Mouse (Mus musculus) intestine, embryonic 14.5 days (tissue): ENCODE measurements around the gene Gm29609. TPM values are rescaled to one million over a fixed set of nuclear protein-coding genes. Genes with fewer than 3 reads are reported as not detected.

Source experiments
- ATAC-seq: fragments of 200-750 bp; cut with Nextera tagmentation; replicated peaks from 2 replicates; pipeline ENCODE4 v1.8.0; 2017; ENCODE audit warnings: low read depth, moderate number of reproducible peaks, moderate TSS enrichment, moderate library complexity; ENCODE audit not compliant: low FRiP score, low TSS enrichment
- DNase-seq: peaks from one replicate; pipeline ENCODE4 v3.0.0-alpha.2; 2018; ENCODE audit warnings: low spot score
- H3K27ac ChIP-seq: fragments of 300-500 bp; sonication (generic); 2 replicates; pipeline ENCODE4 v1.5.1; 2014; ENCODE audit warnings: low read depth, mild to moderate bottlenecking, control low read depth
- H3K27me3 ChIP-seq: fragments of 300-500 bp; sonication (generic); replicated peaks from 2 replicates; pipeline ENCODE4 v1.6.1; 2014; ENCODE audit warnings: low read length, control low read depth; ENCODE audit not compliant: control insufficient read depth, insufficient read depth
- H3K36me3 ChIP-seq: fragments of 300-500 bp; sonication (generic); 2 replicates; pipeline ENCODE4 v1.6.1; 2014; ENCODE audit warnings: low read length, control low read depth; ENCODE audit not compliant: control insufficient read depth, insufficient read depth
- H3K4me1 ChIP-seq: fragments of 300-500 bp; sonication (generic); replicated peaks from 2 replicates; pipeline ENCODE4 v1.6.1; 2014; ENCODE audit warnings: low read length, control low read depth, mixed read lengths; ENCODE audit not compliant: control insufficient read depth, insufficient read depth
- H3K4me2 ChIP-seq: fragments of 300-500 bp; sonication (generic); 2 replicates; pipeline ENCODE4 v1.6.1; 2014; ENCODE audit warnings: low read length
- H3K4me3 ChIP-seq: fragments of 300-500 bp; sonication (generic); 2 replicates; pipeline ENCODE4 v1.5.1; 2014; ENCODE audit warnings: low read depth, low read length, control low read depth, mixed read lengths
- H3K9ac ChIP-seq: fragments of 300-500 bp; sonication (generic); 2 replicates; pipeline ENCODE4 v1.6.1; 2014; ENCODE audit warnings: mild to moderate bottlenecking, low read length
- H3K9me3 ChIP-seq: fragments of 300-500 bp; sonication (generic); 2 replicates; pipeline ENCODE4 v1.6.1; 2016; ENCODE audit warnings: low read length, control low read depth; ENCODE audit not compliant: control insufficient read depth
- WGBS: fragments of 180-500 bp; shearing (Covaris S2); extraction: QIAGEN DNeasy Blood & Tissue Kit; methylation state at CpG from one replicate; pipeline ENCODE4 v1.1.7; 2014; 5-methylcytosine and 5-hydroxymethylcytosine counted together
- polyA plus RNA-seq: library from polyadenylated mRNA; unstranded; fragments of >200 nt; fragmentation: Nextera tagmentation; extraction: Ambion mirVana; gene quantifications from 2 replicates; pipeline ENCODE4 v1.2.1, GENCODE M21; 2014

Gene Gm29609
- polyA plus RNA-seq, 1 experiment from 2014 or later: 1.3 TPM

DNA sequence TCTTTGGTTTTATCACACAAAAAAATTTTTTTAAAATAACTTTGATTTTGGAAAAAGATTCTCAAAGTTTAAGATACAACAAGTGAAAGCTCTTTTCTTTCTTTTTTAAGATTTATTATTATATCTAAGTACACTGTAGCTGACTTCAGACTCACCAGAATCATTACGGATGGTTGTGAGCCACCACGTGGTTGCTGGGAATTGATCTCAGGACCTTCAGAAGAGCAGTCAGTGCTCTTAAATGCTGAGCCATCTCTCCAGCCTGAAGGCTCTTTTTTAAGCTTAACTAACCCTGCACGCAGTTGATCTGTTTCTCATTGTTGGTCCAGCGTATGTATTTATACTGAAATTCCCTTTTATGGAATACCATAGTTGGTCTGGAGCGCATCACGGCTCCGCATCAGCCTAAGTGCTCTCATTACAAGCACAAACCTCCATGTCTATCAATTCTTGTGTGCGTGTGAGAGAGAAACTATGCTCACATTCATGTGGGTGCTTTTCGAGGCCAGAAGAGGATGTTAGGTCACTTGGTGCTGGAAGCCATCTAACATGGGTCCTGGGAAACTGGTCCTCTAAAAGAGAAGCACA lies 1.6 kb upstream of the Gm29609 start:
- Histone ChIP-seq H3K27me3 (no peaks in the 10 kb centered on the region), H3K4me2 (peak overlapping the region; percentile 92), H3K36me3 (no peaks in the 10 kb centered on the region), H3K9me3 (no peaks in the 10 kb centered on the region), H3K4me1 (peaks cover 4% of the 10 kb centered on the region; the same call in 1 of the 2 replicates), H3K27ac (no peak overlapping the region), H3K4me3 (no peak overlapping the region), H3K9ac (no peak overlapping the region)
- ATAC-seq: no peak
- peak; percentile 41 for DNase-seq
- 87% methylated on average over 9 of the region's 9 CpGs for WGBS

DNA sequence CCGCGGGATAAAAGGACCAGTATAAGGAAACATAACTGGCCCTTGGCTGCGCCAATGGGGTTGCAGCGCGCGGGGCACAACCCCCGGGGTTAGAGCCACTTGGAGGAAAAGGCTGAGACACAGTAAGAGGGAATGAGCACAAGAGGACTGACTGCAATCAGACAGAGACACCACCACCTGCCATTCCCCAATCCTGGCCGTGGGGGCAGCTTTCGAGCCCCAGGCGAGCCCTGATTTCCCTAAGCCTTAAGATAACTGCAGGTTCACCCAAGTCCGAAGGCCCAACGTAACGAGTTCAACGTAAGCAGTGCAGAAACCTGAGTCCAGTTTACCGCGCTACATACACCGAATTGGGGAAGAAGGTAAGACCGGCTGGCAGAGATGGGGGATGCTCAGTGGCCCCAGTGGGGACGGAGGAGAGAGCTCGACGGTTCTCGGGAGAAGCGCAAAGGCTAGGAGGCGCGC lies 378 bp downstream of the Gm29609 start:
- under 1% methylated on average over 25 of the region's 25 CpGs for WGBS
- H3K9me3 ChIP-seq: no peaks in the 10 kb centered on the region
- H3K4me1 ChIP-seq: peaks cover 4% of the 10 kb centered on the region; the same call in 1 of the 2 replicates
- peaks cover 3% of the 10 kb centered on the region; the same call in 1 of the 2 replicates for H3K36me3 ChIP-seq
- H3K27me3 ChIP-seq: no peaks in the 10 kb centered on the region
- H3K27ac ChIP-seq: peak overlapping the region; percentile 98
- H3K9ac ChIP-seq: peak overlapping the region; percentile 65
- DNase-seq (no peak), ATAC-seq (peak; percentile 41; the same call in 1 of the 2 replicates)
- peak overlapping the region; percentile 100 for H3K4me3 ChIP-seq
- H3K4me2 ChIP-seq: peak overlapping the region; percentile 92

DNA sequence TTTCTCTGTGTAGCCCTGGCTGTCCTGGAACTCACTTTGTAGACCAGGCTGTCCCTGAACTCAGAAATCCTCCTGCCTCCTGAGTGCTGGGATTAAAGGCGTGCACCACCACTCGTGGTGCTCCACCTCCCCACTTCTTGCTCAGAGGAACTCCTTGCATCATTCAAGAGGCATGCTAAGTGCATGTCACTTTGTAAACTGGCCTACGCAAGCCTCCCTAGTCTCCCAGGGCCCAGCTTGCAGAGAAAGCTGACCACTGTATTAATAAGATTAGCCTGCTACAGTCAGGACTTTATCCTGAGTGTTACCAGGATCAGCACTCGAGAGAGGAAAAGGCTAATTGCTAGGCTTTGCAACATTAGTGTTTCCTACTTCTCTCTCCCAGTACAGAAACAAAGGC lies 11.1 kb downstream of the Gm29609 start:
- DNase-seq: no peak
- WGBS: 93% methylated on average over 4 of the region's 4 CpGs
- Histone ChIP-seq H3K9ac (no peak overlapping the region), H3K36me3 (peaks cover 93% of the 10 kb centered on the region), H3K27ac (no peak overlapping the region), H3K4me1 (no peaks in the 10 kb centered on the region), H3K9me3 (no peaks in the 10 kb centered on the region), H3K4me3 (no peak overlapping the region), H3K4me2 (no peak overlapping the region), H3K27me3 (no peaks in the 10 kb centered on the region)
- ATAC-seq: no peak

DNA sequence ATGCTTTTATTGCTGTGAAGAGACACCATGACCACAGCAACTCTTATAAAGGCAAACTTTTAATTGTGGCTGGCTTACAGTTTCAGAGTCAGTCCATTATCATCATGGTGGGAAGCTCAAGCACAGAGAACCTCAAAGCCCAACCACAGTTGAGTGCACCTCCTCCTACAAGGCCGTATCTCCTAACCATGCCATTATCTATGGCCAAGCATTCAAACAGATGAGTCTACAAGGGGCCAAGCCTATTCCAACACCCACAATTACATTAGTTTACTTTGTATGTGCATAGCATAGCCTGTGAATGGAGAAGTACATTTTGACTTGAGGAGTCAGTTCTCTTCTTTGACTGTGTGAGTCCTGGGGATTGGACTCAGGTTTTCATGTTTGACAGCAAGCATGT lies 14.8 kb downstream of the Gm29609 start:
- no peak for ATAC-seq
- H3K4me2 ChIP-seq: no peak overlapping the region
- no peaks in the 10 kb centered on the region for H3K4me1 ChIP-seq
- H3K36me3 ChIP-seq: peaks cover 89% of the 10 kb centered on the region
- no peak for DNase-seq
- WGBS: 89% methylated on average over 1 of the region's 1 CpGs
- no peaks in the 10 kb centered on the region for H3K9me3 ChIP-seq
- H3K27me3 ChIP-seq: no peaks in the 10 kb centered on the region
- H3K9ac ChIP-seq: no peak overlapping the region
- H3K4me3 ChIP-seq: no peak overlapping the region
- H3K27ac ChIP-seq: no peak overlapping the region

DNA sequence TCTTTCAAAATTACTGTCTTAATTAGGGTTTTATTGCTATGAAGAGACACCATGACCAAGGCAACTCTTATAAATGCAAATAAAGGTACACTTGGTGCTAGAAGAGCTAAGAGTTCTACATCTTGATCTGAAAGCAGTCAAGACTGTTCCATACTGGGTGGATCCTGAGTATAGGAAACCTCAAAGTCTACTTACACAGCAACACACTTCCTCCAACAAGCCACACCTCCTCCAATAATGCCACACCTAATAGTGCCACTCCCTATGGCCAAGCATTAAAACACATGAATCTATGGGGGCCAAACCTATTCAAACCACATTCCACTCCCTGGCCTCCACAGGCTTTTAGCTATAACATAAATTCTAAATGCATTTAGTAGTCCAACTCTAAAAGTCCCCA lies 17.2 kb downstream of the Gm29609 start:
- Histone ChIP-seq H3K36me3 (peaks cover 89% of the 10 kb centered on the region), H3K4me3 (no peak overlapping the region), H3K27me3 (no peaks in the 10 kb centered on the region), H3K4me1 (no peaks in the 10 kb centered on the region), H3K27ac (no peak overlapping the region), H3K9ac (no peak overlapping the region), H3K4me2 (no peak overlapping the region), H3K9me3 (no peaks in the 10 kb centered on the region)
- no peak for ATAC-seq
- no peak for DNase-seq

DNA sequence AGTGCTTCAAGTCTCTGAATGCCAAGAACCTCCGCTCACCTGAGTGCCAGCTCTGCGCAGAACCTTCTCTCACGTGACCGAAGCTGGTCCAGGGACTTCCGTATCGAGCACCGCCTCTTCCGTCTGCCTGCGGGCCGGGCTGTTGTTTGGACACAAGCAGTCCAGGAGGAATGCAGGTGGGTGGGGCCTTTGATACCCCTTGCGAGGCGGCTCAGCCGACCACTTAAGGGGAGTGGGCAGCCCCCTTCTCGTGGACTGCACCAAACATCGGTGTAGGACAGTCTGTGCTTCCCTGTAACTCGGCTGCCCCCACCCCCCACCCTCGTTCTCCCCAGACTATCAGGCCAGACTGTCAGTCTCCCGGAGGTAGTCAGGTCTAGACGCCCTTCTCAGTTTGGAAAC lies 25.6 kb downstream of the Gm29609 start, which contains the start of gene Mpv17:
Gene Mpv17, minus strand, starts transcription at position 100 of the 402 bp plus-strand sequence.
- DNase-seq: peak; percentile 87
- peak within 1 kb of the TSS; percentile 56 for H3K9ac ChIP-seq
- peak within 1 kb of the TSS; percentile 23; the same call in 1 of the 2 replicates for H3K27ac ChIP-seq
- 1% methylated on average over 19 of the region's 19 CpGs for WGBS
- H3K9me3 ChIP-seq: no peaks in the 10 kb centered on the region
- peak within 1 kb of the TSS; percentile 96 for H3K4me2 ChIP-seq
- no peaks in the 10 kb centered on the region for H3K27me3 ChIP-seq
- peak within 1 kb of the TSS; percentile 74 for H3K4me3 ChIP-seq
- no peaks in the 10 kb centered on the region; the same call in 1 of the 2 replicates for H3K4me1 ChIP-seq
- ATAC-seq: peak; percentile 94
- H3K36me3 ChIP-seq: peaks cover 39% of the 10 kb centered on the region

DNA sequence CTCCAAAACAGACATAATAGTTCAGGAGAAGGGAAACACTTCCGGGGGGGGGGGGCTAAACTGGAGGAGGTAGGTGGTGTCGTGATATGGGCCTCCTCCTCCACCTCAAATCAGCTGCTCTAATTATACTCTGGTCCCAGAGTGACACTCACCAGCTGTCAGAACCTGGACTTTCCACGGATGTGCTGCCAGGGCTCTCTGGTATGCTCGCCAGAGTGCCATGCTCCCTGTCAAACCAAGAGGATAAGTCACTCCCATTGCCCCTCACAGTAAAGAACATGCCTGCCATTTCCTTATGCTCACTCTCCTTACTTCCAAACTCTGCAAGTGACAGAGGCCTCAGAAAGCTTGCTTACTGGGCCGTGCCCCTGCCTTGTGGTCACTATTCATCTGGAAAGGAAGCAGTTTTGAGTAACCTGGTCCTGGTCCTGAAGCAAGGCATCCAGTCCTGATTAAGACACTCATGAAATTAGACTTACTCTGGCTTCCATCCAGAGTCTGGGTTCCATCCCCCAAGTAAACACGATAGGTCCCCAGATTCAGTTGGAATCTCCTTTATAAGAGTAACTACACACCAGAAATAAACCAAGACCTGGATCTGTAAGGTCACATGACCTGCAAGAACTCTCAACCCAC lies 26.1 kb downstream of the Gm29609 start:
- Histone ChIP-seq H3K27me3 (no peaks in the 10 kb centered on the region), H3K4me2 (peak overlapping the region; percentile 96), H3K9me3 (no peaks in the 10 kb centered on the region), H3K36me3 (peaks cover 34% of the 10 kb centered on the region), H3K4me1 (no peaks in the 10 kb centered on the region; the same call in 1 of the 2 replicates), H3K27ac (peak overlapping the region; percentile 23; the same call in 1 of the 2 replicates), H3K9ac (peak overlapping the region; percentile 56), H3K4me3 (peak overlapping the region; percentile 74)
- WGBS: 28% methylated on average over 6 of the region's 6 CpGs
- DNase-seq: no peak
- ATAC-seq: peak; percentile 13

DNA sequence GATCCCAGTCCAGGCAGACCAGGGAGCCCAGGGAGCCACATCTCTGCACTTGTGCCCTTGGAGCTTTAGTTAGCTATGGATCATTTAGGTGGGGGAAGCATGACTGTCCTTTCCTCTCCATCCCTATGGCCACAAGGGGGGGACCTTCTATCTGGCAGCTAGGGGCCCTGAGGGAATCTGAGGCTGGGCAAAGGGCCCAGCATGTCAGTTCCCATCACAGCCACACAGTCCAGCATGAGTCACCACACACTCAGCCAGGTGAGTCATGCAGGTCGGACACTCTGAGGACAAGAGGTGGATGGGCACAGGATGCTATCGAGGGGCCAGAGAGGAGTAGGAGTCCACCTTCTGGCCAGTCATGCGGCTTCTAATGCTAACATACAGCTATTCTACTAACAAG lies 28.0 kb downstream of the Gm29609 start:
- ATAC-seq (no peak), DNase-seq (no peak)
- WGBS: 81% methylated on average over 3 of the region's 3 CpGs
- no peaks in the 10 kb centered on the region; the same call in 1 of the 2 replicates for H3K4me1 ChIP-seq
- H3K9me3 ChIP-seq: no peaks in the 10 kb centered on the region
- H3K36me3 ChIP-seq: peaks cover 18% of the 10 kb centered on the region
- no peak overlapping the region for H3K27ac ChIP-seq
- H3K4me2 ChIP-seq: no peak overlapping the region
- H3K4me3 ChIP-seq: no peak overlapping the region
- no peaks in the 10 kb centered on the region for H3K27me3 ChIP-seq
- no peak overlapping the region for H3K9ac ChIP-seq
